Mouse (Mus musculus): ENCODE measurements around the gene Hoxc5. TPM values are rescaled to one million over a fixed set of nuclear protein-coding genes. Genes with fewer than 3 reads are reported as not detected.

The Hoxc5 gene
- total RNA-seq, 4 experiments from 2014 or later = not detected

- no peak for DNase-seq (ENCODE audit: low spot score in 2 of 2)
Observed at GRCm38 (mm10) chr15:103010847-103011555, 43.8 kb downstream of the Hoxc5 start.

- DNase-seq (ENCODE audit: low spot score in 2 of 2) = no peak
Observed at GRCm38 (mm10) chr15:103011928-103012486, 44.8 kb downstream of the Hoxc5 start.

- DNase-seq (ENCODE audit: low spot score in 2 of 2) = no peak
Observed at GRCm38 (mm10) chr15:103013238-103013984, 46.2 kb downstream of the Hoxc5 start.

DNA sequence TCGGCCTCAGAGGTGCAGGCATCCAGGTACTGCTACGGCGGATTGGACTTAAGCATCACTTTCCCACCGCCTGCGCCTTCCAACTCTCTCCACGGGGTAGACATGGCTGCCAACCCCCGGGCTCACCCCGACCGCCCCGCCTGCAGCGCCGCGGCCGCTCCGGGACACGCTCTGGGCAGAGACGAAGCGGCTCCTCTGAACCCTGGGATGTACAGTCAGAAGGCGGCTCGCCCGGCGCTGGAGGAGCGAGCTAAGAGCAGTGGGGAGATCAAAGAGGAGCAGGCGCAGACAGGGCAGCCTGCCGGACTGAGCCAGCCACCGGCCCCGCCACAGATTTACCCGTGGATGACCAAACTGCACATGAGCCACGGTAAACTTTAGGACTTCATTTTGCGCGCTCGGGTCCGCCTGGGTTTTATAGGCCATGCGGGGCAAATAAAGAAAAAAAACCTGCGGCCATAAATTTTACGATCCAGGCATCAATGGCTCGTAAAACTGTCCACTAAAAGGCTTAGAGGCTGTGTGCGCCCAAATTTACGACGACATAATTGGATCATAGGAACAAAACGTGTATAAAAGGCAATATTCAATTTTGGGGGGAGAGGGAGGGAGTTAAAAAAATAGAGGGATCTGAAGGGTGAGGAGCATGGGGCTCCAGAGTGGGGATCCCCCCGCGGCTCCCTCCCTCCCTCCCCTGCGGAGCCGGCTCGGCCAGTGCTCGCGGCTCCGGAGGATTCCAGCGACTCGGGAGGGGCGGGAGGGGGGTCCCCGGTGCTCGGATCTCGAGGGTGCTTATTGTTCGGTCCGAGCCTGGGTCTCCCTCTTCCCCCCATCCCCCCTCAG lies 47.1 kb downstream of the Hoxc5 start:
- DNase-seq (ENCODE audit: low spot score in 2 of 2) = no peak

- DNase-seq (ENCODE audit: low spot score in 2 of 2) = no peak
Observed at GRCm38 (mm10) chr15:103015009-103015399, 47.8 kb downstream of the Hoxc5 start.

DNA sequence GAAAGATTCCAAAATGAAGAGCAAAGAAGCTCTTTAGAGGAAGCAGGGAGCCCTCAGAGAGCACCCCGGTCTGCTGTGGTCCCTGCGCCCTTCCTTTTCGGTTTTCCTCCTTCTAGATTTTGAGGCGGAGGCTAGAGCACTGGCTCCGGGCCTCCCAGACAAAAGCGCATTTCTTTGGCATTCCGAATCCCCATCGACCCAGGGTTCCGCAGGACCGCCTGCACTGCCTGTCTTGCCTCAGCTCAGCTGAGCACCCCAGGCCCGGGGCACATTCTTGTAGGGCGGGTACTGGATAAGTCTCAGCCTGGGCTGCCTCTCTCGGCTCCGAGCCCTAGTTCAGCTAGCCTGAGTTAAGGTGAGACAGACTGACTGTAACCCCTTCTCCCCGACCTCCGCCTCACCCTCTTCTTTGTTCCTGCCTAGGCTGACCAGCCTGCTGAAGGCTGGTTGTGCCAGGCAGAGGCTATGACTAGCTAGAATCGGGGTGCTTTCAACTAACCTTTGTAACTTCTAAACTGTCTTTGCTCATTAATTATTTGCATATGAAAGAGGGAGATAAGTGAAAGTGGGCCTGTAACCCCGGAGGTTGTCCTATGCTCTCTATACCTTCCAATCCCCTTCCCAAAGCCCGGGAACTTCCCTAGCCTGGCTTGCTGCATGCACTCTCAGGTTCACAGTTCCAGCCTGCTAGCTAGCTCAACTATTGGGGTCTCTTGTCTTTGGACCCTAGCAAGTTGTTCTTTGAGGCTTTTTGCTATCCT lies 48.3 kb downstream of the Hoxc5 start:
- no peak for DNase-seq (ENCODE audit: low spot score in 2 of 2)

- DNase-seq (ENCODE audit: low spot score in 2 of 2) = no peak
Observed at GRCm38 (mm10) chr15:103018636-103019035, 51.4 kb downstream of the Hoxc5 start, which contains the start of gene Hoxc4. Gene Hoxc4 (plus strand): TSS chr15:103018934.

DNA sequence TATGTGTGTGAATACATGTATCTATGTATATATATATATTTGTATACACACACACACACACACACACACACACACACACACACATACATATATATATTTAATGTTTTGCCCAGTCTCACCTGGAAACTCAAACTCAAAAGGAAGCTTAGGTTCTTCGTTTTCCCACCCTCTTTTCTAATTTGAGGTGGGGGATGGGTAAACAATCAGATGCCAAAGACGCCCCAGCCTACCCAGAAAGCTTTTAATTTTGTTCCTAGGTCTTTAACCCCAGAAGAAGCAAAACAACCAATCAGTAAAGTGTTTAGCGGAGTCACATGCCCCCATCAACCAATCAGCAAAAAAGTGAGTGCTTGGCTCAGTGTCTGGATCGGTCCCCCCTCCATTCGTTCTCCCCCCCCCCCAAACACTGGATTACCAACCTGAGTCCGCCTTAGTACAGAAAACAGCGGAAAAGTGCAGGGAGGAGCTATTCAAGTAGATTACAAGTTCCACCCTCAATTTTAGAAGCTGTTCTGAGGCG lies 53.7 kb downstream of the Hoxc5 start:
- no peak for DNase-seq (ENCODE audit: low spot score in 2 of 2)

DNA sequence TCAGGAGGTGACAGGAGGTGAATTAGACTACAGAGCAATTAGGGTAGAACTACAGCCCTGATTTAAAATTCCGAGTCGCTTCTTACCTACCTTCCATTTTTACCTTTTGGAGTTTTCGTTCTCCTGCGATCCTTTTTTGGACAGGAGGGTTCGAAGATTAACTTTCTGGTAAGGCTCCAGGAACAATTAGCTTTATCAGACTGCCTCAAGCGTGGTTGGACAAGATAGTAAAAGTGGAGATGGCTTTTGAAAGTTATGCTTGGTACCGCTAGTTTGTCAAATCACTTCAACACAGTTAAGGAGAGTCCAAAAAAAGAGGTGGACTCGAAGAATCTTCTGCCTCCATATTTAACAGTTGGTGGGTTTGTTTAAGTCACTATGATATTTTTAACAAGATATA lies 54.3 kb downstream of the Hoxc5 start:
- DNase-seq (ENCODE audit: low spot score in 2 of 2) = no peak

DNA sequence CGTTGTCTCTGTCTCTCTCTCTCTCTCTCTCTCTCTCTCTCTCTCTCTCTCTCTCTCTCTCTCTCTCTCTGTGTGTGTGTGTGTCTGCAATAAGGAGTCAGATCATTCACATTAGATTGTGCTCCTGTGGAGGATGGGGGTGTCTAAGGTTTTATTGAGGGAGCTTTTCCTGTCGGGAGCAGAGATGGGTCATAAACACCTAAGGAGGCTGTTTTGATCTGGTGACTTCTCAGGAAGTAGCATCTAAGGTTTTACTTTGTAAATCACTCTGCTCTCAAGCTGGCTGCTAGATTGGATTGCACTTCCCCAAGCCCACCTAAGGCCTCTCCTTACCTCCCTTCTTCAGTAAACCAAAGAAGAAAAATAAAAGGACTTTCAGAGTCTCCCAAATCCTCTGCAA lies 56.9 kb downstream of the Hoxc5 start:
- no peak for DNase-seq (ENCODE audit: low spot score in 2 of 2)

DNA sequence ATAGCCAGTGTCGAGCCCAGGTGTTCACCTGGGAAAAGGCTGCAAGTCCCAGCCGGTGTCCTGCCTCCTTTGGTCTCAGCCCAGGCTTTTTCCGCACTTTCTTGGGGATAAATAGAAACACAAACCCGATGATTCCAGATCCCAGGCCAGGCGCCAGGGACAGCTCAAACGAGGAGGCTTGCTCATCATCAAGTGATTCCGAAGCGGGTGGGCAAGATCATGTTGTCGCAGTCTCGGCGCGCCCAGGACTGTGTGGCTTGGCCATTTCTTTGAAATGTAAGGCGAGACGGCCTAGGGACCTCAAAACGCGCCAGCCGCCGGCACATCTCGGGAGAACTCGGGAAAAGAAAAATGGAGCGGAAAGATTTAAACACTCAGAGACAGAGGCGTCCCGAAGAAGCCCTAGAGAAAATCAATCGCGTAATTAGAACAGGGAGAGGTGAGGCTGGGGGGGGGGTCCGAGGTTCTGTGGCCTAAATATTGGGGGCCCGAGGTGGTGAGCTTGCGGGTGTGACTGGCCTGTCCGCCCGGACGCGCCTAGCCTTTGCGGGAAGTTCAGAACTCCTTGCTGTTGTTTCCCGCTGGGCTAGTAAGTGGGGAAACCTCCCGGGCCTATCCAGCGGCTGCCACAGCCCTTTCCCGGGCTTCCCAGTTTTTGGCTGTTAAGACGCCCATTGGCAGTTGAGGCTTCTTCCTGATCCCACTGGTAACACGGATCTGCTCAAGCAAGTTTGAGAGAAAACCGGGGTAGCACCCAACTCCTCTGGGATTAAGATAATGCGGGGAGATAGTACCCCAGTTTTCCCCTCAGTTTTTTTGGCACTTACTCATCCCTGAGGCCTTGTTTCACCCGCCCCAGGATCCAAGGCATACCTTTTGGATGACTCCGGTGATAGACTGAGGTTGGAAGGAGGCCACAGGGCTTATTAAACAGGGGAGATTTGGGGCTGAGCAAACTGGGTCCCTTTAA lies 60.3 kb downstream of the Hoxc5 start:
- no peak for DNase-seq (ENCODE audit: low spot score in 2 of 2)

DNA sequence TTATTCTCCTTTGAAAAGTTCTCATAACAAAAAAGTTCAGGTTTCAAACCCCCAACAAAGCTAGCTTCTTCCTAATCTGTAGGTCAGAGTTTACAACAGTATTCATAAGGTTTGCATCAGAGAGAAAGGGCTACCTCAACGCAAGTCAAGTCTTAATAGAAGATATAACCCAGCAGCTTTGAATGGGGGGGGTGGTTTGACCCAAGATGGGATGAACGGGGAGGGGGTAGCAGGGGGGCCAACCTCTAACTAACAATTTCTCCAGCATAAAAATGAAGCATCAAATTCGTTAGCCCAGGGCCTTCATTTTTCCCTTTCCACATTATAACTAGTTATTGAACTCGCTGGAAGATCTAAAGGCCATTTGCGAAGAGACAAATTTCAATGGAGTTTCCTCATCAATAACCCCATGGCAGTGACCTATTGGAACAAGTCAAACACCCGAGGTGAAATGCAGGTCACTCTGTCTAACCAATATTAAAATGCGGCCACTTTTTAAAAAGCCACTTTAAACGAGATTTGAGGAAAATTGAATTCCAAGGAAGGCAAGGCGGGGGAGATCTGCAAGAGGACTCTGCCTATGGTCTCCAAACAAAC lies 61.8 kb downstream of the Hoxc5 start:
- no peak for DNase-seq (ENCODE audit: low spot score in 2 of 2)

- DNase-seq (ENCODE audit: low spot score in 2 of 2) = no peak
Observed at GRCm38 (mm10) chr15:103030142-103030541, 62.9 kb downstream of the Hoxc5 start.

GRCm38 (mm10) chr15:103032167-103032566 lies 64.9 kb downstream of the Hoxc5 start:
- no peak for DNase-seq (ENCODE audit: low spot score in 2 of 2)

- no peak for DNase-seq (ENCODE audit: low spot score in 2 of 2)
Observed at GRCm38 (mm10) chr15:103032646-103033575, 65.7 kb downstream of the Hoxc5 start.

DNA sequence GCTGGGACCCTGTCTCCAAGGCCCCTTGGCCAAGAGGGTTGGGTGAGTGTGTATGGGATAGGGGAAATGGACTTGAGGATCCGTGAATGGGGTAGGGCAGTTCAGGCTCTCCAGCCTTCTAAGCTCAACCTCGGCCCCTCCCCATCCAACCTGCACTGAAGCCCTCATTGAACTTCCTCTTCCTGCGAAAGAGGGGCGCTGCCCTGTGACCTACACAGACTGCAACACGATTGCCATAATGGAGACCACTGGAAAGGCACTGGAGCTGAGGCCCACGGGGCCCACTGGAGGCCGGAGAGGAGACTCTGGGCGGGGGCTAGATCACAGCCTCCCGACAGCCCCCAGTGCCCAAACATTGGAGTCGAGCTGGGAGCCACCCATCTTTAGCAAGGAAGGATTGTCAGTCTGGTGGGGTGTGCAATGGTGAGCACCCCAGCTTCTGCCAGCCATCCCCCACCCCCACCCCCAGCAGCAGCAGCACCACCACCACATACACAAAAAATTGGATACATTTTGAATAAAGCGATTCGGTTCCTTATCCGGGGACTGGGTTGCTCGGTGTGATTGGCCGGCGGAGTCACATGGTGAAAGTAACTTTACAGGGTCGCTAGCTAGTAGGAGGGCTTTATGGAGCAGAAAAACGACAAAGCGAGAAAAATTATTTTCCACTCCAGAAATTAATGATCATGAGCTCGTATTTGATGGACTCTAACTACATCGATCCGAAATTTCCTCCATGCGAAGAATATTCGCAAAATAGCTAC lies 67.0 kb downstream of the Hoxc5 start:
- DNase-seq (ENCODE audit: low spot score in 2 of 2) = no peak
